Mouse (Mus musculus) gastrocnemius, postnatal 25 days (tissue): ENCODE results near the gene Rad51d. TPM values are rescaled to one million over a fixed set of nuclear protein-coding genes. Genes with fewer than 3 reads are reported as not detected.
"Not testable (repeated sequence)": the region's sequence is repeated elsewhere in the genome, so short reads cannot be mapped to it uniquely, and the experiment has no call there.

ENCODE experiments used
- DNase-seq: peaks from one replicate; pipeline ENCODE4 v3.0.0; 2022
- long read RNA-seq, 2 experiments: library from polyadenylated mRNA; stranded (forward); transcript quantifications; one replicate each; pipeline ENCODE4 v2.0.0; 2021
- total RNA-seq, 2 experiments: library from RNA; stranded (reverse); gene quantifications; 1 replicate in 1 of 2; 2 replicates in 1 of 2; pipeline ENCODE4 v1.2.3; 2021

Gene Rad51d
- total RNA-seq, result 1 to 10 TPM; 3.4 to 5.0 TPM
- long read RNA-seq, experiment 1, transcript Rad51d-201 (10 exons, 3,426 nt), result major isoform, 5 of 5 reads
- long read RNA-seq, experiment 1, partial matches to known transcripts, result 0 of 5 reads
- long read RNA-seq, experiment 1, other reads (novel, unspliced or antisense), result 0 of 5 reads
- long read RNA-seq, experiment 2, partial matches to known transcripts, result 0 of 2 reads
- long read RNA-seq, experiment 2, other reads (novel, unspliced or antisense), result 0 of 2 reads

DNA sequence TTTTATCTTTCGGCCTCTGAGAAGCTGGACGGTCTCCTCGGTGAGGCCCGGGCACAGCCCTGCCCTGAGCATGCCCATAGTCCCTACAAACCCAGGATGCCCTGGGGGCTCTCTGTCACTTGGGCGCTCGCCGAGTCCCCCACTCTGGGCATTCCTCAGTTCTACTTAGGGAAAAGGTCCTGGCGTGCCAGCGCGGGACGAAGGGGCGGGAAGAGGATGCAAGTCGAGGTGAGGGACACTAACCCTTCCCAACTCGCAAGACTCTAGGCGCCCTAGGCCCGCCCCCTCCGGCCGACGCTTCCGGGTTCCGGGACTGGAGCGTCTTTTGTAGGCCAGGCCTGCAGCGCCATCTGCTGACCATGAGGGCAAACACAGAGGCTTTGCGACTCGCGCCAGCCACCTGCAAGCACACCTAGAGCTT is at the start of gene Rad51d:
Rad51d (minus strand) TSS at position 273 of the 421 bp plus-strand sequence.
- peak; percentile 89 for DNase-seq

GRCm38 (mm10) chr11:82933186-82933585 is 42.8 kb upstream of the Rad51d start:
- DNase-seq, result no peak

- not testable (repeated sequence) for DNase-seq
Observed at GRCm38 (mm10) chr11:82931671-82932450, 41.4 kb upstream of the Rad51d start.

GRCm38 (mm10) chr11:82931161-82931560 is 40.7 kb upstream of the Rad51d start:
- not testable (repeated sequence) for DNase-seq

GRCm38 (mm10) chr11:82930391-82930955 is 40.1 kb upstream of the Rad51d start:
- DNase-seq, result not testable (repeated sequence)

GRCm38 (mm10) chr11:82929633-82929950 is 39.2 kb upstream of the Rad51d start:
- DNase-seq, result no peak

- DNase-seq, result no peak
Observed at GRCm38 (mm10) chr11:82928897-82929632, 38.7 kb upstream of the Rad51d start.

- not testable (repeated sequence) for DNase-seq
Observed at GRCm38 (mm10) chr11:82923910-82924309, 33.5 kb upstream of the Rad51d start.

DNA sequence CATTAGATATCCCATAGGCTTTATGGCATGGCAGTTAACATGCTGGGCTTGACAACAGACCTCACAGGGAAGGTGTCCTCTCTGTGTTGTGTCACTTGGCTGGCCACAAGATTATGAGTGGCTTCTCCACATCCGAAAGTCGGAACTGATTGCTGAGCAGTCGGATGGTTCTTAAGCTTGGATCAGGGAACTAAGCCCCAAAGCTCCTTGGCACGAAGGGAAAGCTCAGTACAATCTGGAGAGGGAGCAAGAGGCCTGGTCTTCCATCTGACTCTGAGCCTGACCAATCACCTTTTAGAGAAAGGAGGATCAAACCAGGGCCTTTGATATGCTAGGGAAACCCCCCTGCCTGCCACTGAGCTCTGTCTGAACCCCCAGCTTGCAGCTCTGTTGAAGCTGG is 31.3 kb upstream of the Rad51d start:
- no peak for DNase-seq

- DNase-seq, result no peak
Observed at GRCm38 (mm10) chr11:82920768-82921167, 30.4 kb upstream of the Rad51d start.

DNA sequence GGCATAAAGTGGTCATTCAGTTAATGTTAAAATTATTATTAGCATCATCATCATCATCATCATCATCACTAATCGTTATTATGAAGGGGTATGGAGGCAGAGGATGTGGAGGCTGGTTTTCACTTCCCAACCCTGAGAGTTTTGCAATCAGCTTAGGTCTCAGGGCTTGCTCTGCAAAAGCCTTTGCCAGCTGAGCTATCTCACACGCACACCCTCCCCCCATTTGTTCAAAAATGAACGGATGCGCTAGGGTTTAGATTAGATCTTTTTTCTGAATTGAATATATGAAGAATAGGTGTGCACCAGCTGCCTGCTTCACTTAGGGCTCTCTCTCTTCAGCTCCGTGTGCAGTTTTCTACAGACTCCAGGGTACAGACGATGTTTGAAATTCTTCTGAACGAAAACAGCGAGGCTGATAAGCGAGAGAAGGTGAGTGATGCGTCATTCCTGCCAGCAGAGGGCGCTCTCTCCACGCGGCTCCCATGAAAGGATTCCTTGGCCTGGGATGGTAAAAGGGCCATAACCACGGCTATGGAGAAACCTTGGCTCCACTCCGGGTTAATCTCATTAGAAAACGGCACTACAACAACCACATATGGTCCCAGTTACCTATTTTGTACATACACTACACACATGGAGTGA is 24.4 kb upstream of the Rad51d start:
- DNase-seq, result no peak

GRCm38 (mm10) chr11:82910679-82911389 is 20.4 kb upstream of the Rad51d start:
- peak; percentile 85 for DNase-seq

DNA sequence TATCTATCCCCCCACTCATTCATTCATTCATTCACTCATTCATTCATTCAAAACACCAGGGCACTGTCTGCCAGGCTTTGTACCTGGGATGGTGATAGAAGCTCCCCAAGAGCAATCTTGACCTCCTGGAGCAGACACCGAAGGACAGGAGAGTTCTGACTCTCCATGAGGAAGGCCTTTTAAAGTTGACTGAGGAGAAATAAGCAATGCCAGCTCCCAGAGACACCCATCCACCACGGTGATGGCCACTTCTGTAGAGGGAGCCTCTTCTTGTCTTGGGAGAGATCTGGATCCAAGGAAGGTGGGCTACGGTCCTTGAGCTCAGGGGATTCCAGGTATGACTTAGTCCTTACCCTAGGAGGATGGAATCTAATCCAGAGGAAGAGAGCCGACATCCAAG is 19.8 kb upstream of the Rad51d start, which contains the start of gene Unc45b:
Unc45b (plus strand) TSS at position 301 of the 400 bp plus-strand sequence.
- no peak for DNase-seq

GRCm38 (mm10) chr11:82908608-82908989 is 18.2 kb upstream of the Rad51d start:
- no peak for DNase-seq

DNA sequence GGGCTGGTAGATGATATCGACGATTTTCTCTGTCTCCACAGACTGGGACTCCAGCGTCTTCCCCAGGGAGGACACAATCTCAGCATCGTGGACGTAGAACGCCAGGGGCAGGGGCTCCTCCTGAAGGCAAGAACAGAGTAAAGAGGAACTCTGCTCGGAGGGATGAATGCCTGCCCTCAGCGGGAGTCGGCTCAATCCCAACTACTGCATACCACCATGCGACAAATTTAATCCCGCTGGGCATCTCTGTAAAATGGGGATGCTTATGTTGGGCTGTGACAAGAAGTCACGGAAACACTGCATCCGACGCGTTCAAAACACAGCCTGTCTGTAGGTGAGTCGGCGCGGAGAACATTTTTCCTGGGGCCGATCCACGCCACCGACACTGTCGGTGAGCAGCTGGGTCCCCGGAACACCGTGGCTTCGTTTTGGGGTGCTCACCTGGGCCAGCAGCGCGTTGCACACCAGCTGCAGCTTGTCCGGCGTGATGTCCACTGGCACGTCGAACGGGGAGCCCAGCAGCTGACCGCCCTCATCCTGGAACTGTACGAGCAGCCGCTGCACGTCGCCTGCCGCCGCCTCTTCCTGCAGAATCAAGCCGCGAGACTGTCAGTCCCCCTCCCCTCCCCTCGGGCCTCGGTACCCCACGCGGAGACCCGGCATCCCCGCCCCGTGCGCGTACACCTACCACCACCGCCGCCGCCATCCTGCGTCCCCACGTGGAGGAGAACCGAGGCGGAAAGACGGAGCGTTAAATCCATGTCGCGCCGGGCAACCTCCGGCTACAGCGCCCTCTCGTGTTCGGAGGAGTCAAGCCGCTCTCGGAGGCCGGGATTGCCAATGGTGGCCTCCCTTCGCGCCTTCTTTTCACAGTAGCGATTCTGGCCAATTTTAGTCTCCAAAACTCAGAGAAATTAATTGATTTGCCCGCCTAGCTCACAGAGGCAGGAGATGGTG is 17.5 kb upstream of the Rad51d start, which contains the start of gene Nle1:
Nle1 (minus strand) TSS at position 761 of the 957 bp plus-strand sequence.
- DNase-seq, result peak; percentile 84

DNA sequence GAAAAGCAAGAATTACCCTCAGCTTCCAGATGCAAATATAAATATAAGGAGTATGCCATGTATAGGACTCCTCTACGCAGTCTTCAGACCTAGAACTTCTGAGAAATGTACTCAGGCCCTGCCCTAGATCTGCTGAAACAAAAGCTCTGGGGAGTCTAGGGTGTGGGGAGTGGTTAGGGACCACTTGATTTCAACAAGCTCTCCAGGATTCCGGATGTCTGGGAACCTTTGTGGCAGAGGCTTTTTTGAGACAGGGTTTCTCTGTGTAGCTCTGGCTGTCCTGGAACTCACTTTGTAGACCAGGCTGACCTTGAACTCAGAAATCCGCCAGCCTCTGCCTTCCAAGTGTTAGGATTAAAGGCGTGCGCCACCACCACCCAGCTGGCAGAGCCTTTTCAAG is 15.4 kb upstream of the Rad51d start:
- no peak for DNase-seq

DNA sequence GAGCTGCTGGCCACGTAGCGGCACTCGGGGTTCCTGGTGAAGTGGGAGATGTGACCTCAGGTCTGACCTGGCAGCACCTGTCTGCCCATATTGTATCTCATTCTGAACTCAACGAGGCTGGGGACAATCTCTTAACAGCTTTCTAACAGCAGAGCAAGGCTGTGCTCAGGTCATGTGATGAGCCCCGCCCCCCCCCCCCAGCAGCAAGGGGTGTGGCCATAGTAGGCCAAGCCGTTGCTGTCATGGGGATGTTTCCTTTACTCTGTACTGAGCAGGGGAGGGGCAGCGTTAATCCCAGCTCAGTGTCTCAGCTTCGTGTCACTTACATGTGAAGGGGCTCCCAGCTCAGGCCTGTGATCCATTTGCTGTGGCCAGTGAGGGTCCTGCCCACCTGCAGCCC is 14.5 kb upstream of the Rad51d start:
- no peak for DNase-seq

DNA sequence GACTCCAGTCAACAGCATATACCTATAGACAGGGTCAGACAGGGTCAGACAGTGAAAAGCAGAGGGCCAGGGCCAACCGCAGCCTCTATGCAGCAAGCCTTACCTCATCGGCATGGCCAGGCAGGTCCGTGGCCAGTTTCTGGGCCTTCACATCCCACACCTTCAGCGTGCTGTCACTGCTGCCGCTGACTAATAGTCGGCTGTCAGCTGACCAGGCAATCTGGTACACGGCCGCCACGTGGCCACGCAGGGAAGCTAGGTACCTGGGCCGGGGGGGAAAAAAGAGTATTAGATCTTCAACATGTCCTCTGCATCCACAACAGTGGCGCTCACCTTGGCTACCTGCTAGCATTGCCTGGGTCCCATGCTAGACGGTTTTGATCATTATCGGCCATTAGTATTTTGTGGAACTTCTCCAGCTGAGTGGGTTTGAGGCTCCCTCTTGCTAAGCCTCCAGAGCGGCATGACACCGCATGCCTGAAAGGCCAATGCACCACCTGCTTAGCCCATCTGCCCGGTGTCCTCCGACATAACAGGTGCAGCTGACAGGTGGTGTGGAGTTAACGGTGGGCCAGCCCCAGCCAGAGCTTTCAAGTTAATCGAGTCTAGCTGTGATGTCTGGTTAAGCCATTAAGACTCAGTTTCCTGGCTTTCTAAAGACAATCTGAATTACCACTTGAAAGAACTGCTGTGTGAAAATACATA is 11.3 kb upstream of the Rad51d start:
- no peak for DNase-seq

DNA sequence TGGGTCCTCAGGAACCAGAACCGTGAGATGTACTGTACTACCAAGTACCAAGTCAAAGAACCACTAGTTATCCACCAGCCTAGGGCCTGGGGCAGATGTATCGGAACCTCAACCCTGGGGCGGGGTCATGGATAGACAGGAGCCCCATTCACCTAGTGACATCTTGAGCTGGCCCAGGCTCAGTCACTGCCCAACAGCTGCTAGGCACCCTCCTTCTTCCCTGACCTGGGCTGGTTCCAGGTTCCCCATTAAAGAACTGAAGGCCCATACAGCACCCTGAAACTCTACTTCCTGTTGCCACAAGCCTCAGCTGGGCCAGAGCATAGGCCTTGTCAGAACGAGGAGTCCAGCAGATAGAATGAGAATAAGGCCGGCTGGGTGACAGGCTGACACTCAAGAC is 9.3 kb upstream of the Rad51d start:
- DNase-seq, result no peak

GRCm38 (mm10) chr11:82897478-82897877 is 7.1 kb upstream of the Rad51d start:
- DNase-seq, result no peak
